Mouse (Mus musculus): Measurements from ENCODE around the gene Ffar1. TPM values are rescaled to one million over a fixed set of nuclear protein-coding genes. Genes with fewer than 3 reads are reported as not detected.

Gene Ffar1
- polyA plus RNA-seq, 1 experiment from 2014 or later, result not detected

DNA sequence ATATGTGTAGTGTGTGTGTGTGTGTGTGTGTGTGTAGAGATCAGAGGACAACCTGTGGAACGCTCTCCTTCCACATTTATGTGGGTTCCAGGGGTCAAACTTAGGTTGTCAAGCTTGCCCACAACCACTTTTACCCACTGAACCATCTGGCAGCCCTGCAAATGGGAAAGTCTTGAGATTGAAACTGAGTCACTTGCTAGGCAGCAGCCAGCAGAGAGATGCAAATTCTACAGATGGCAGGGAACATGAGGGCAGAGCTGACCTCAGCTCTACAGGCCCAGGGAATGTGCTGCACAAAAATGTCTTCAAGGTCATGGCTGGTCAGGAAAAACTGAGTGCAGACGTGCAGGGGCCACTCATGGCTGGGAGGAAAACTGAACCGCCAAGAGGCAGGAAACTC lies 20.0 kb upstream of the Ffar1 start:
- Histone ChIP-seq H3K9me3 (0 out of 2 replicates have a peak, but pooled peaks cover 4% of the 10 kb centered on the region), H3K36me3 (no peaks in the 10 kb centered on the region), H3K27ac (no peak overlapping the region), H3K27me3 (ENCODE audit: insufficient read depth, poor library complexity, severe bottlenecking) (no peaks in the 10 kb centered on the region), H3K4me3 (no peak overlapping the region), H3K4me1 (replicated peaks) (no peaks in the 10 kb centered on the region)
- WGBS, result 88% methylated on average over 3 of the region's 3 CpGs
- no peak for DNase-seq (ENCODE audit: low spot score)

DNA sequence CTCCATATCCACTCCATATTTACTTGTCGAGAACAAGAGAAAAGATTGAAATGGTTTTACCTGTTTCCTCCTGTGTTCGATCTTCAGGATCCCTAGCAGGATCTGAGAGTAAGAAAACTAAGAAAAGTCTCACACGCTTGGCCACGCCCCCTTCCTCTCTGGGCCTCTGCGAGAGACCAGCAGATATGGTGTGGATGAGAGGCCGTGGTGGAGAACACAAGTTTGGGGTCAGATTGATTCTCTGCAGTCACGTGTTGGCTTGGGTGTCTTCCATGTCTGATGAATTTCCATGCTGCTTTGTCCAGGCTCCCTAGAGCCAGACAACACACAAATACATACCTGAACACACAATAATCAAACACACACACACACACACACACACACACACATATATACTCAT lies 18.8 kb upstream of the Ffar1 start, which contains the start of gene Cd22:
Gene Cd22, minus strand, starts transcription at position 167 of the 400 bp plus-strand sequence.
- no peaks in the 10 kb centered on the region for H3K4me1 ChIP-seq (replicated peaks)
- no peak within 1 kb of the TSS for H3K27ac ChIP-seq
- no peaks in the 10 kb centered on the region for H3K27me3 ChIP-seq (ENCODE audit: insufficient read depth, poor library complexity, severe bottlenecking)
- no peaks in the 10 kb centered on the region for H3K36me3 ChIP-seq
- no peak within 1 kb of the TSS for H3K4me3 ChIP-seq
- H3K9me3 ChIP-seq, result 0 out of 2 replicates have a peak, but pooled peaks cover 4% of the 10 kb centered on the region
- WGBS, result 76% methylated on average over 7 of the region's 7 CpGs
- no peak for DNase-seq (ENCODE audit: low spot score)

DNA sequence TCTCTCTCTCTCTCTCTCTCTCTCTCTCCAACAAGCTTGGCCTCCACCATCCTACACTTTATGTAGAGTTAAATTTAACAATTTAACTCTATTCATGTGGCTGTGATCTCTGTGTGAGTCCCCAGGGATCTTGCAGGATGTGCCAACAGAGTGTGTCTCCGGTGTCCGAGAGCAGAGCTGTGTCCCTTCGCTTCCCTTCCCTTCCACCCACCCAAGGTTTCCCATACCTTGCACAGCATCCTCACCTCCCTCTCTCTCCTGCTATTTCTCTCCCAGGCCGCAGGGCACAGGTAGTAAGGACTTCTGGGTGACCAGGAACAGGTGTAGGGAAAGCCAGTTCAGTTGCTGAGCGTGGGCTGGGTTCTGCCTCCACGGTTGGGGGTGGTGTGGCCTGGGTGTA lies 17.6 kb upstream of the Ffar1 start:
- H3K36me3 ChIP-seq, result no peaks in the 10 kb centered on the region
- H3K9me3 ChIP-seq, result 0 out of 2 replicates have a peak, but pooled peaks cover 4% of the 10 kb centered on the region
- H3K4me3 ChIP-seq, result no peak overlapping the region
- no peaks in the 10 kb centered on the region for H3K4me1 ChIP-seq (replicated peaks)
- WGBS, result 83% methylated on average over 6 of the region's 6 CpGs
- H3K27ac ChIP-seq, result no peak overlapping the region
- no peak for DNase-seq (ENCODE audit: low spot score)
- H3K27me3 ChIP-seq (ENCODE audit: insufficient read depth, poor library complexity, severe bottlenecking), result no peaks in the 10 kb centered on the region

DNA sequence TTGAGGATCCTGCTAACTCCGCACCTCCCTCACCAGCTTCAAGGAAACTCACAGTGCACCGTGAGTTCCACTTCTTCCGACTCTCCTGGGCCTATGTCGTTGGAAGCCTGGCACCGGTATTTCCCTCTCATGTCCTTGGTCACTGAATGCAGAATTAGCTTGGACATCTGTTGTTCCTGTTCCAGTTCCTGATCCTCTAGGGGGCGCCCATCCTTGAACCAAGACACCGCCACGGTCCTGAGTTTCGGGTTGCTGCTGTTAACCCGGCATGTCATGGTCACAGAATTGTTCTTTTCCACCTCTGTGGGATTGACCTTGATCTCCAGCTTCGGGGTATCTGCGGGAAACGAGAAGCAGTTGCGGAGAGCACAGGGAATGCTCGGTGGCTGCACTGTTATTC lies 11.7 kb upstream of the Ffar1 start:
- WGBS, result 23% methylated on average over 15 of the region's 15 CpGs
- Histone ChIP-seq H3K9me3 (no peaks in the 10 kb centered on the region), H3K27me3 (ENCODE audit: insufficient read depth, poor library complexity, severe bottlenecking) (peaks cover 7% of the 10 kb centered on the region), H3K4me3 (0 out of 2 replicates have a peak overlapping the region, but pooled peaks have one; percentile 23), H3K27ac (no peak overlapping the region), H3K4me1 (replicated peaks) (no peaks in the 10 kb centered on the region), H3K36me3 (no peaks in the 10 kb centered on the region)
- peak; percentile 73 for DNase-seq (ENCODE audit: low spot score)

DNA sequence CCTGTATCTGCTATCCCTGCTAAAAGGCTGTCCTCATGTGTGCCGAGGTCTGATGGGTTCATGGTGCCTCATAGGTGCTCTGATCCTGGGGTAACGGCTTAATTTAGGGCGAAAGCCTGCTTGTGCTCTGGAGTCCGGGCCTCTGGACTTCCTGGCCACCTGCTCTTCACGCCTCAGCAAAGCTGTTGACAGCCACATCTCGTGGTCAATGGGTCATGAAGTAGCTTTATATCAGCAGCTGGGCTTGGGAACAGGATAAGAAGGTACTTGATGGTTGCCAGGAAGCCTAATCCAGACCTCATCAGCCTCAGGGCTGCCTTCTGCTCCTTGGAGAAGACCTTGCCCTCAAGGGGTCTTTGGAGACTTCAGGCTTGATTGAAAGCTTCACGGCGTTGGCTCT lies 2.0 kb upstream of the Ffar1 start:
- Histone ChIP-seq H3K4me3 (no peak overlapping the region), H3K4me1 (replicated peaks) (peaks cover 18% of the 10 kb centered on the region; the same call in 1 of the 2 replicates), H3K36me3 (no peaks in the 10 kb centered on the region), H3K9me3 (no peaks in the 10 kb centered on the region), H3K27ac (no peak overlapping the region), H3K27me3 (ENCODE audit: insufficient read depth, poor library complexity, severe bottlenecking) (no peaks in the 10 kb centered on the region)
- 74% methylated on average over 8 of the region's 8 CpGs for WGBS
- DNase-seq (ENCODE audit: low spot score), result no peak

DNA sequence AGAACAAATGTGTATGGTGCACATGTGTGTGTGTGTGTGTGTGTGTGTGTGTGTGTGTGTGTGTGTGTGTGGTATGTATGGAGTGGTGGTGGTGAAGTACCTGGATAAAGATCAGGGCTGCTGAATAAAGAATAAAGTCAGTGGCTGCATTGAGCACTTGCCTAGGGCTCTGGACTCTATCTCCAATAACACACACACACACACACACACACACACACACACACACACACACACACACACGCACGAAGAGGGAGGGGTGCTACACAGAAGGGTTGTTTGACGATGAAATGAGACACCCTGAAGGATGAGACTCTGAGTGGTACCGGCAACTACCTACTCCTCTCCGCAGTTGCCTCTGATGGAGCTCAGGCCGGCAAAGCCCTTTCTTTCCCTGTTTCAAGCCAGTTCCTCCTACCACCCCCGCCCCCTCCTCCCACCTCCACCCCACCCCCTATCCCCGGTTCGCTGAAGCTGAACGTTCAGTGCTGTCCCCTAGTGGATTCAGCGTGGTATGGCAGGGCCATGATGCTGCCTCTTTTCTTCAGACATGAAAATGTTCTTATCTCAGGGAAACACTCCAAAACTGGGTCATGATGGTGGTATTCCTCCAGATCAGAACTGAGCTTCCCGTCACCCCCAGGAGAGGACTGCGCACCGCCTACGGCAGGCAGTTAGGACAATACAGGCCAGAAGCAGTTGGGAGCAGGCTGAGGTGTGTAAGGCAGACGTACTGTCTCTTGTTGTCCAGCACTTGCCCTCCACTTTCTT lies 1.5 kb downstream of the Ffar1 start:
- H3K36me3 ChIP-seq, result no peaks in the 10 kb centered on the region
- H3K9me3 ChIP-seq, result no peaks in the 10 kb centered on the region
- 14% methylated on average over 14 of the region's 16 CpGs for WGBS
- peak overlapping the region; percentile 44 for H3K4me3 ChIP-seq
- peak; percentile 74 for DNase-seq (ENCODE audit: low spot score)
- H3K4me1 ChIP-seq (replicated peaks), result peaks cover 11% of the 10 kb centered on the region; the same call in 1 of the 2 replicates
- H3K27ac ChIP-seq, result no peak overlapping the region; the same call in 1 of the 2 replicates
- no peaks in the 10 kb centered on the region for H3K27me3 ChIP-seq (ENCODE audit: insufficient read depth, poor library complexity, severe bottlenecking)

DNA sequence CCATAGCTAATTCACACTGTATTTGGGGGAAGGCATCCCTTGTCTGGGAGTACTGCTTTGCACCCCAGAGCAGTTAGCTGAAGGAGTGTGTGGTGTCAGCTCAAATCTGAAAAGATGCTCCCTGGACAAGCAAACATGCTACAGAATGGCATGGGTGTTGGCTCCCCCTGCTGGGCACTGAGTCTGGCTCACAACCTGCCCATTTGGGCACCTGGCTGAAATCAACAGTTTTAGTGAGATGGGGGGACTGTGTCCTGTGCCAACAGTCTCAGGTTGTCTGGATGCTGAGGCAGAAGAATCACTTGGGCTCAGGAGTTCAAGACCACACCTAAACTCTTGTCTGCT lies 2.1 kb downstream of the Ffar1 start:
- Histone ChIP-seq H3K27me3 (ENCODE audit: insufficient read depth, poor library complexity, severe bottlenecking) (no peaks in the 10 kb centered on the region), H3K27ac (no peak overlapping the region), H3K4me3 (no peak overlapping the region), H3K4me1 (replicated peaks) (peaks cover 11% of the 10 kb centered on the region; the same call in 1 of the 2 replicates), H3K9me3 (no peaks in the 10 kb centered on the region), H3K36me3 (no peaks in the 10 kb centered on the region)
- DNase-seq (ENCODE audit: low spot score), result peak; percentile 69

DNA sequence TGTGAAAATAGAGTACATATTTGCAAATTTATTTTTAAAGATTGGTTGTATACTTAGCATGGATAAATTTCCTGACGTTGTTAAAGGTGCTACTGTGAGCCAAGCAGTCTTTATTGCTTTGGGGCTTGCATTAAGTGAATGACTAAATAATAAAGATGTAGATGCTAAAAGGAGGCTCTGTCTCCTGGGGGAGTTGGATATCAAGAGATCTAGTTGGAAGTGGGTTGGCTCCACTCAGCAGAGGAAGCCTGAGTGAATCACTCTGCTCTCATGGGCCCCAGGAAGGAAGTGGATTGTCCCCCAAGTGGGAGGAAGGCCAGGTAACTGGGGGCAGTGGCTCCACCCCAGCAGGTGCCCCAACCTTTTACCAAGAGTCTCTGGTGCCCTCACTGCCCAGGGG lies 3.6 kb downstream of the Ffar1 start:
- no peak overlapping the region for H3K4me3 ChIP-seq
- no peak for DNase-seq (ENCODE audit: low spot score)
- H3K4me1 ChIP-seq (replicated peaks), result peaks cover 11% of the 10 kb centered on the region; the same call in 1 of the 2 replicates
- H3K27me3 ChIP-seq (ENCODE audit: insufficient read depth, poor library complexity, severe bottlenecking), result no peaks in the 10 kb centered on the region
- WGBS, result 81% methylated on average over 1 of the region's 1 CpGs
- no peaks in the 10 kb centered on the region for H3K9me3 ChIP-seq
- no peak overlapping the region for H3K27ac ChIP-seq
- no peaks in the 10 kb centered on the region for H3K36me3 ChIP-seq

DNA sequence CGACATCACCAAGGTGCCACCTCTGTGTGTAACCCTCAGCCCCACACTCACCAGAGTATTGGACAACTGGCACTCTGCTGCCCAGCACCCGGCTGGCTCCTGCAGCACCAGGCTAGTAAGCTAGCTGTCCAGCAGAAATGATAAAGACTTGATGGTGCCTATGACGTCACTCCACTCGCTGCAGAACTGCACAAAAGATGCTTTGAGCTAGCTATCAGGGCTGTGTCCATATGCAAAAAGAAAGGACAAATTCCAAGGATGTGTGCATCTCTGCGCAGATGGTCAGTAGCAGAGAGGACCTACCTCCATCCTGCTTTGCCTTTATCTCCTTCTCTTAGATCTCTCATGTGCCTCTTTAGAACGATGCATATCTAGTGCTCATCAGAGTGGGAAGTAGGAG lies 5.3 kb downstream of the Ffar1 start, which contains the start of gene Ffar3:
Gene Ffar3, minus strand, starts transcription at position 101 of the 400 bp plus-strand sequence.
- H3K9me3 ChIP-seq, result no peaks in the 10 kb centered on the region
- DNase-seq (ENCODE audit: low spot score), result no peak
- no peaks in the 10 kb centered on the region for H3K27me3 ChIP-seq (ENCODE audit: insufficient read depth, poor library complexity, severe bottlenecking)
- 85% methylated on average over 6 of the region's 6 CpGs for WGBS
- H3K4me1 ChIP-seq (replicated peaks), result peaks cover 11% of the 10 kb centered on the region; the same call in 1 of the 2 replicates
- H3K27ac ChIP-seq, result no peak within 1 kb of the TSS
- H3K36me3 ChIP-seq, result no peaks in the 10 kb centered on the region
- no peak within 1 kb of the TSS for H3K4me3 ChIP-seq

DNA sequence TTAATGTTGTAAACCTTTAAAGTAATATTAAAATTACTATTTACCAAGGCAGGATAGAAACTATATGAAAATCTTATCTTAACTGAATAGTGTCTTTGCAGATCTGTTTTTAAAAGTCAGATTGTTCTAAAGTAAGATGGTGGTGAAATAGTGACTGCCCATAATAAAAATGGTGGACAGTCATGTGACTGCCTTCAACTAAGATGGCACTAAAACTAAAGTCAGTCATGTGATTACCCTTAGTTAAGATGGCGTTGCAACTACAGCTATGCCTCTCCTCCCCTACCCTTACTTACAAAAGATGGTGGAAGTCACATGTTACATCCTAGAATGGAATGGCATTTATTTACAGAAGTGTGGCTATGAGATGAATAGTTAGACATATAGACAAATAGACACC lies 9.9 kb downstream of the Ffar1 start:
- no peaks in the 10 kb centered on the region for H3K36me3 ChIP-seq
- no peak for DNase-seq (ENCODE audit: low spot score)
- 89% methylated on average over 1 of the region's 1 CpGs for WGBS
- no peak overlapping the region for H3K27ac ChIP-seq
- no peaks in the 10 kb centered on the region for H3K27me3 ChIP-seq (ENCODE audit: insufficient read depth, poor library complexity, severe bottlenecking)
- no peak overlapping the region for H3K4me3 ChIP-seq
- H3K4me1 ChIP-seq (replicated peaks), result no peaks in the 10 kb centered on the region
- no peaks in the 10 kb centered on the region for H3K9me3 ChIP-seq

DNA sequence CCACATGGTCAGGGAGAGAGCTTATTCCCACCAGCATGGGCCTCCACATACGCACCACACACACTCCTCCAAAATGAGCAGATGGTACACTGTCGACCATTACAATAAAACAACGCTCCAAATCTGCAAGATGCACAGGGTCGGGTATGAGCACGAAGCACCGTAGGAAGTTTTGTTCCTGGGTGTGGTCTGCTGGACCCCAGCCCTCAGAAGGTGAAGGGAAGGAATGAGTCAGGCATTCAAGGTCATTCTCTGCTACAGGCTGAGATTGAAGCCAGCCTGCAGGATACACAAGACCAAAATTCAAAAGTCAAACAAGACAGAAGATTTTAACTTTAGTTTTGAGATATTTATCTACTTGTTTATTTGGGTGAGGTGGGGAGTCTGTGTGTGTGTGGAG lies 13.4 kb downstream of the Ffar1 start:
- DNase-seq (ENCODE audit: low spot score), result no peak
- Histone ChIP-seq H3K9me3 (no peaks in the 10 kb centered on the region), H3K4me1 (replicated peaks) (no peaks in the 10 kb centered on the region), H3K36me3 (no peaks in the 10 kb centered on the region), H3K27me3 (ENCODE audit: insufficient read depth, poor library complexity, severe bottlenecking) (no peaks in the 10 kb centered on the region), H3K27ac (no peak overlapping the region), H3K4me3 (no peak overlapping the region)
- WGBS, result 82% methylated on average over 6 of the region's 6 CpGs

DNA sequence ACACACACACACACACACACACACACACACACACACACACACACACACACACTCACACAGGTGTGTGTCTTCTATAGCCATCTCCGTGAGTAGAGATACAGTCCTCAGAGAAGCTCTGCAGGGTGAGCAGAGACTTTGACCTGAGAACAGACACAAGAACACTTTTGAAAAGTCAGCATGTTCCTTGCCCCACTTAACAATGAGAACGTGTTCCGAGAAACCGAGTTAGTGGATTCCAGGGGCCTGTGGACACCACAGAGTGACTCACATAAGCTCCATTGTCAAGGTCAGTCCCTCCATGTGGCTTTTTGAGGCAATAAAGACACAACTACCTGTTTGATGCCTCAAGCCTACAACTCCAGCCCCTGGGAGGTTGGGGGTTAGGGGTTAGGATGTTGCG lies 14.0 kb downstream of the Ffar1 start:
- no peaks in the 10 kb centered on the region for H3K9me3 ChIP-seq
- 83% methylated on average over 5 of the region's 5 CpGs for WGBS
- no peaks in the 10 kb centered on the region for H3K27me3 ChIP-seq (ENCODE audit: insufficient read depth, poor library complexity, severe bottlenecking)
- H3K4me3 ChIP-seq, result no peak overlapping the region
- no peaks in the 10 kb centered on the region for H3K36me3 ChIP-seq
- no peaks in the 10 kb centered on the region for H3K4me1 ChIP-seq (replicated peaks)
- H3K27ac ChIP-seq, result no peak overlapping the region
- DNase-seq (ENCODE audit: low spot score), result no peak

DNA sequence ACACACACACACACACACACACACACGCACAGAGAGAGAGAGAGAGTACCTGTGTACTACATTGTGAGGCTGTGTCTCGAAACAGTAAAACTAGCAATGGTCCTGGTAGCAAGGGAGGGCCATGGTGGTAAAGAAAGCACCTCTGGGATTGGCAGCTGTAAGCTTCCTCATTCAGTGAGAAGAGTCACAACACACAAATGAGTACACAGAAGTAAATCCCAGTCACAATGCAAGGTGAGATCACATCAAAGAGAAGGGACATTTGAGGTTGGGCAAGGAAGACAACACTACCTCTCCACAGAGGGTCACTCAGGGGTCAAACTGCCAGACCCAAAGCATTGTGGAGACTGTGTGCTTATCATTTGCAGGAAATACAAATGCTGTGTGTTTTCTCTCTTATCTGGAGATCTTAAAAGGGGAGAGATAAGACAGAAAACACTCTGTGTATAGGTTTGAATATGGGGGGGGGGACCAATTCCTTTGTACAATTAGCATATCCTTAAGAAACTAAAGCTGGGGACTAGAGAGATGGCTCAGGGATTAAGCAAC lies 14.8 kb downstream of the Ffar1 start:
- Histone ChIP-seq H3K36me3 (no peaks in the 10 kb centered on the region), H3K9me3 (no peaks in the 10 kb centered on the region), H3K4me3 (no peak overlapping the region), H3K4me1 (replicated peaks) (no peaks in the 10 kb centered on the region), H3K27me3 (ENCODE audit: insufficient read depth, poor library complexity, severe bottlenecking) (no peaks in the 10 kb centered on the region), H3K27ac (no peak overlapping the region)
- DNase-seq (ENCODE audit: low spot score), result no peak
- 86% methylated on average over 2 of the region's 2 CpGs for WGBS
